Mouse (Mus musculus): ENCODE data around the gene Parp2.
"Not testable (repeated sequence)": the region's sequence is repeated elsewhere in the genome, so short reads cannot be mapped to it uniquely, and the experiment has no call there.

Parp2 gene

DNA sequence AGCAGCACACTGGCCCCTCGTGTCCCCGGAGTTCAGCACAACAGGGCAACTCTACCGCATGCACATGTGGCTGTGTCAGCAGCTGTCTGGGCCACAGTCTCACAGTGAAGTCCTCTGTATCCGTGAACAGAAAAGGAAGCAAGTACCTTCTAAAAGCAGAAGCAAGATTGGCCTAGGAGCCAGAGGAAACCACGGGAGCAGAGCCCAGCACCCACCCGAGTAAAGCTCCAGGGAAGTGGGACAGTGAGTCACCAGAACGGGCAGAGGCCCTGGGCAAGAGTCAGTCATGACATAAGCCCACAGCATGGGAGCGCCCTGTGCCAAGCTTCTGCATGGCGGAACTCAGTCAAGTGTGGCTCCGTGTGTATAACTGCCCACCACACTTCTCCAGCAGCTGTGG is 26.3 kb downstream of the Parp2 start:
- DNase-seq, result no peak

DNA sequence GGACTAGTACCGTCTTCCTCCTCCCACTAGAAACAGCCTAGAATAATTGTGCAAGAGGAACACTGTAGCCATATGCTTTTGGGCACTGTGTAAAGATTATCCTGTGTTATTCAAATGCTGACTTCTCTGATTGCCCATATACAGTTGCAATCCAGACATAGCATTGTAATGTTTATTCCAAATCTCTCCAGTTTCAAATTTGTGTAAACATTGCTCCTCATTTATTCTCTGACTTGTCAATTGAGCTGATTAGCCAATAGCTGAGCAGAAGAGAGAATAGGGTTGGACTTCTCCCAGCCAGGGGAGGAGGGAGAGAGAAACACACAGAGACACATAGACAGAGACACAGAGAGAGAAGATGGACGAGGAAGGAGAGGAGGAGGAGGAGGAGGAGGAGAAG is 26.8 kb downstream of the Parp2 start:
- DNase-seq, result no peak

DNA sequence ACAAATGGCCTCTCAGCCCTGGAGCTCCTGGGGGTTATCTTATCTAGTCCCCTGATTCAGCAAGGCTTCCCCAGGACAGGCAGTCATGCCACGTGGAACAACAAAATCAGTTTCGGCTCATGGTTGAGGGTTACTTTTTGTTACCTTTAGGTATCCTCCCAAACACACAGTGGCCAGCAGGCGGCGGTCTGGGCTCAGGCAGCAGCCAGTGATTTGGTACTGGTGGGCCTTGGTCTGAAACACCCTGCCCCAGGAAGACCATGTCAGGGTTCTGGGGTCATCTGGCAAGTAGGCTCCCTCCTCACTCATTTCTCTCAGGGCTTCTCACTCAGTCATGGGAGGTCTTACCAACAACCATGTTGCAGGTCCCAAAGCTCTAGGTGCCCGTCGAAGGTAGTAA is 29.6 kb downstream of the Parp2 start:
- DNase-seq, result peak; percentile 18

DNA sequence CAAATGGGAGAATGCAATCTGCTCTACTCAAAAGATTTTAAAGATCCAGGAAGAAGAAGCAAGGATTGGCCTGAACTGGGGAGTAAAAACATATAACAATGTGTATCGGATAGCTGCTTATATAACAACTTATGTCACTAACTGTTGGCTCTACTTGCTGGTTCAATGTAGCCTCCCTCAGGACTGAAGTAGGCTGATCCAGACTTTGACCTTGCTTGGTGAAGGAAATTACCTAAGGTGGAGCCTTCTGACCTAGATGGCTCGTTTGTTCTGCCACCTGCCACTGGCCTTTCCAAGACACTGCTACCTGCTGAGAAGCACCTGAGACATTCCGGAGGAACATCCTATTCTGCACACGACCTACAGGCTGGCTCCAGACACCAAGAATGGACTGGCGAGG is 48.1 kb downstream of the Parp2 start:
- no peak for DNase-seq

DNA sequence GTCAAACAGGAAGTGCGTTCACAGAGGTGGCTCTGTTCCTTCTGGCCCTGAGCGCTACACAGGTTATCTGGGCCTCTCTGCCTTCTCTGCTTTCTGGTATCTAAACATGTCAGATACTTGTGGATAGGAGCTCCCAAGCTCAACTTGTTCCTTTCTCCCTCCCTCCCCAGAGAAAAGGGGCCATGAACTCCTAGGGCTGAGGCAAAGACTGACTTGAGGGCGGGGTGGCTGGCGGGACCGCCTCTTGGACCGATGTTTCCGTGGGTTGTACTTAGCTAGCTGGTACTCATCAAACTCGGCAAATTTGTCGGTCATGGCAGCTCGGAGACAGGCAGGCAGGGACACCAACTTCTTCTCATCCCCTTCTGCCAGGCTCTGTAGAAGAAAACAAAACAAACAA is 55.0 kb downstream of the Parp2 start:
- no peak for DNase-seq

DNA sequence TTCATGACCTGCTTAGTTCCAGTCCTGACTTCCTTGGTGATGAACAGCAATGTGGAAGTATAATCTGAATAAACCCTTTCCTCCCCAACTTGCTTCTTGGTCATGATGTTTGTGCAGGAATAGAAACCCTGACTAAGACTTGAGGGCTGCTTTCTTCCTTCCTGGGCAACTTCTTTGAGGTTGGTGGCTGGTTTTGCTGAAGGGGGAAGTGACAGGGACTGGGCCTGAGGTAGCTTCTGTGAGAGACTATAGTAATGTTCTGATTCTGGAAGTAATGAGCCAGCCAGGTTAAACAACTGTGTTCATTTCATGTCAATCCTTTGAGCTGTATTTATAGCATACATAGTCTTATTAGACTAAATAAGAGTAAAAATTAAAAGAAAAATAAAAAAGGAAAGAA is 57.4 kb downstream of the Parp2 start:
- DNase-seq, result not testable (repeated sequence)

DNA sequence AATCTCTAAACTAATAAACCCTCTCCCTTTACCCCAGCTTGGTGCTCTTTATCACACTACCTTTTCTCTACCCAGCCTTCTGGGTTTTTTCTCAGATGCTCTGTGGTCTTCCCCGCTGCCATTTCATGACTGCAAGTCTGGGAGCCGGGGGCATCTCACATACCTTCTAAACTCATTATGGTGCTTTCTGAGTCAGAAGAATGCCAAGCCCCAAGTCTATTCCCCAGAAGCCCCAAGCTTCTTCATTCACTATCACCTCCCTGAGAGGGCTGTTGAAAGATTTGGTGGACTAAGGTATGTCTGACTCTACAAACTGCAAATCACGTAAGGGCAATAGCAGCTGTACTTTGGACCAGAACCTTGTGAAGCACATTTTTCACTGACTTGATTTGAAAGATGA is 59.3 kb downstream of the Parp2 start:
- DNase-seq, result no peak

DNA sequence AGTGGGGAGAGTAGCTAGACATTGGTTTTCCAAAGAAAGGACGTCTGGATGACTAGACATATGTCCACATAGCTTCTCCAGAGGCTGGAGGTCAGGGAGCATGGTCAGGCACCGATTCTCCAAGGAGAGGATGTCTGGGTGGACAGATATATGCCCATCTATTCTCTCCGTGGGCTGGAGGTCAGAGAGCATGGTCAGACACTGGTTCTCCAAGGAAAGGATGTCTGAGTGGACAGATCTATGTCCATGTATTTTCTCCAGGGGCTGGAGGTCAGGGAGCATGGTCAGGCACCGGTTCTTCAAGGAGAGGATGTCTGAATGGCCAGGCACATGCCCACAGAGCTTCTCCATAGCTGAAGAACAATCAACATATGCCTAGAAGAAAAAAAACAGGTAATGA is 60.6 kb downstream of the Parp2 start:
- no peak for DNase-seq

DNA sequence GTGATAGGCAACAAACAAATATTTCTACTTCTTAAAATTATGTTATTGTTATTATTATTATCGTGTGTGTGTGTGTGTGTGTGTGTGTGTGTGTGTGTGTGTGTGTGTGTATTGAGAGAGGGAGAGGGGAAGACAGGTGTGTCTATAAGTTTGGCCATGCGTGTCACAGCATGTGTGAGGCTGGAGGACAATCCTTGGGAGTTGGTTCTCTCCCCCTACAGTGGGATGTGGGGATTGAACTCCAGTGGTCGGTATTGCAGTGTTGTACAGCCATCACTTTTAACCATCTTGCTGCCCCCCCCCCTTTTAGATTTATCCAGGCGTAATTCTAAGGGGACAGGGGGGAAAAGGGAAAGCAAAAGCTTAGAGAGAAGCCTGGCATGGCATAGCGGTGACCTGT is 61.0 kb downstream of the Parp2 start:
- no peak for DNase-seq

DNA sequence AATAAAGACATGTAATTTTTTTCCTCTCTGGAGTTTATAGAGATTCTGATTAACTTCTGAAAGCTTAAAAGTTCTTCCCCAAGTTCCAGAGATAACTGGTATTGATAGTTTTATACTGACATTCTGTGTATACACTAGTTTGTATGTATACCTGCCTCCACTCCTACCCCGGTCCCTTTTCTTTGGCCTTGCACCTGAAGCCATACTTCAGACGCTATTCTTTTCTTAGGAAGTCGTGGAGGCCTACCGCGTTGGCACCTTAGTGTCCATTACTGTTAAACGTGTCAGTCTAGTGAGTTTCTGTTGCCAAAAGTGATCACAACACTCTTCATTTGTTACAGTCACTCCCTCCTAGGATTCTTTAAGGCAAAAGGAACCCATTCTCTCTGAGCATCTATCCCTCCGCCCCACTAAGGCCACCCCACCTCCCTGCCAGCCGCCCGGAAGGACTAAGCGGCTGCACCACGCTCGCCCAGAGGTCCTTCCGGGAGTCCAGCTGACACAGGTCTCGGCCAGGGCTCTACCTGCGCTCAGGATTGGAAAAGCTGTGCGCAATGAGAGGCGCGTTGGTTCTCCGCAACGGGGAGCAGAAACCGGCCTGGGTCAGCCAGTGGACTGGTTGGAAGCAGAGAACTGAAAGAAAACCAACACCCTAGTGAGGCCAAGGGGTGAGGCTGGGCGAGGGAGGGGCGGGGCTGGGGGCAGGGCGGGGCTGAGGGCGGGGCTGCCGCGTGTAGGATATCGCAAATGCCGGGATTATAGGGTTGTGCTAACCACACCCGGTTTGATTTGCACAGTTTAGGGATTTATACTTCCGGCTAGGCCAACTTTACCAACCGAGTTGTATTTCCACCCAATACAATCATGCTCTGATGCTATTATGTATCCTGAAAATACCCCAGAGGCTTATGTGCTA is 62.5 kb downstream of the Parp2 start, which contains the start of gene Tep1:
Gene Tep1, minus strand, starts transcription at position 672 of the 916 bp plus-strand sequence.
- peak; percentile 49 for DNase-seq

DNA sequence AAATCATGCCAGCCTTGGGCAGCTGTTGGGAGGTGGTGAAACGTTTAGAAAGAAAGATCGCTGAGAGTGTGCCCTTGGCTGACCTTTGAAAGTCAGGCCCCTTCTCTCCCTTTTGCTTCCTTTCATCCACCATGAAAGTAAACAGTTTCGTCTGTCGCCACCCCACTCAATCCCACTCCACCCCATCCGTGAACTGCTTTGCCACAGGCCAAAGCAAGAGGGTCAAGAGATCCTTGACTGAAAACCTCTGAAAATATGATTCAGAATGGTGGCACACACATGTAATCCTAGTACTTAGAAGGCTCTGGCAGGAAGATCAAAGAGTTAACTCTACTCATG is 63.1 kb downstream of the Parp2 start:
- no peak for DNase-seq
